Mouse (Mus musculus) heart, embryonic 14.5 days (tissue): ENCODE data around the gene Rora. TPM values are rescaled to one million over a fixed set of nuclear protein-coding genes. Genes with fewer than 3 reads are reported as not detected.
A peak's percentile ranks its signal among the peaks of the same experiment; 100 is the strongest.
"Not testable (repeated sequence)": the region's sequence is repeated elsewhere in the genome, so short reads cannot be mapped to it uniquely, and the experiment has no call there.

Experiments
- ATAC-seq: fragments of 200-750 bp; cut with Nextera tagmentation; 2 replicates; pipeline ENCODE4 v1.8.0; 2017; ENCODE audit warnings: low read depth, moderate TSS enrichment; ENCODE audit not compliant: insufficient number of reproducible peaks, insufficient read depth, low FRiP score
- H3K27ac ChIP-seq, 2 experiments: fragments of 200-500 bp in 1 of 2; fragments of 300-500 bp in 1 of 2; sonication (generic) in 1 of 2; replicated peaks in 1 of 2; 2 replicates each; pipeline ENCODE4 v1.5.1; 2012 to 2014; ENCODE audit warnings: low read depth in 2 of 2, low read length in 2 of 2, control low read depth in 1 of 2, mild to moderate bottlenecking in 1 of 2, mixed read lengths in 1 of 2; ENCODE audit not compliant: control insufficient read depth in 1 of 2, insufficient read depth in 1 of 2
- H3K27me3 ChIP-seq: fragments of 300-500 bp; sonication (generic); 2 replicates; pipeline ENCODE4 v1.6.1; 2014; ENCODE audit warnings: mild to moderate bottlenecking, low read length, control low read depth; ENCODE audit not compliant: control insufficient read depth, insufficient read depth
- H3K36me3 ChIP-seq: fragments of 300-500 bp; sonication (generic); 2 replicates; pipeline ENCODE4 v1.6.1; 2014; ENCODE audit warnings: mild to moderate bottlenecking, control low read depth, low read length, mixed read lengths; ENCODE audit not compliant: control insufficient read depth, insufficient read depth
- H3K4me1 ChIP-seq, 2 experiments: fragments of 200-500 bp in 1 of 2; fragments of 300-500 bp in 1 of 2; sonication (generic) in 1 of 2; 2 replicates each; pipeline ENCODE4 v1.6.1; 2012 to 2014; ENCODE audit warnings: low read length in 2 of 2, control low read depth in 1 of 2, mixed read lengths in 1 of 2; ENCODE audit not compliant: control insufficient read depth in 2 of 2, insufficient read depth in 2 of 2
- H3K4me2 ChIP-seq: fragments of 300-500 bp; sonication (generic); 2 replicates; pipeline ENCODE4 v1.6.1; 2014; ENCODE audit warnings: mild to moderate bottlenecking, low read length
- H3K4me3 ChIP-seq, 2 experiments: fragments of 200-500 bp in 1 of 2; fragments of 300-500 bp in 1 of 2; sonication (generic) in 1 of 2; 2 replicates each; pipeline ENCODE4 v1.5.1; 2012 to 2014; ENCODE audit warnings: low read length in 2 of 2, mild to moderate bottlenecking in 2 of 2, control low read depth in 1 of 2, low read depth in 1 of 2, moderate library complexity in 1 of 2; ENCODE audit not compliant: control insufficient read depth in 1 of 2, insufficient read depth in 1 of 2
- H3K9ac ChIP-seq: fragments of 300-500 bp; sonication (generic); 2 replicates; pipeline ENCODE4 v1.6.1; 2014; ENCODE audit warnings: mild to moderate bottlenecking, low read length
- H3K9me3 ChIP-seq: fragments of 300-500 bp; sonication (generic); 2 replicates; pipeline ENCODE4 v1.6.1; 2016; ENCODE audit warnings: low read length, control low read depth; ENCODE audit not compliant: control insufficient read depth
- WGBS: fragments of 180-500 bp; shearing (Covaris S2); extraction: QIAGEN DNeasy Blood & Tissue Kit; methylation state at CpG from one replicate; pipeline ENCODE4 v1.1.7; 2014; 5-methylcytosine and 5-hydroxymethylcytosine counted together
- polyA plus RNA-seq: library from polyadenylated mRNA; unstranded; fragments of >200 nt; fragmentation: Nextera tagmentation; extraction: Ambion mirVana; gene quantifications from 2 replicates; pipeline ENCODE4 v1.2.1, GENCODE M21; 2014

The Rora gene
- polyA plus RNA-seq, 1 experiment from 2014 or later, result 6.9 TPM

DNA sequence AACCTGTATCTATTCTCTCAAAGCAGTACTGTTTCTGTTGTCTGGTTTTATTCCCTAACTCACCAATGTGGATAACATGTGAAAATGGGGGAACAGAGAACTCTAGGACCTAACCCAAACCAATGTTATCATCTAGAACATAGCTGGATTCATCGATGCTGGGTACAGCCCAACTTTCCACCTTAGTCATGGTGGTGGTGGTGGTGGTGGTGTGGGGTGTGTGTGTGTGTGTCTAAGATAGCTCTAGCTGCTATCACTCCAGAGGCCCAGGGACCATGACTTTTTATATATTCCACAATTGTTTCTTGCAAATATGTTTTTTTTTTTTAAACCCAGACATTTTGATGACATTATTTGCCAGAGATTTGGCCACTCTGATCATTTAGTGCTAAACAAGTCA, 433.7 kb downstream of the Rora start:
- H3K4me1 ChIP-seq, result peaks cover 15 to 17% of the 10 kb centered on the region in 2 experiments
- 79% methylated on average over 1 of the region's 1 CpGs for WGBS
- H3K36me3 ChIP-seq, result no peaks in the 10 kb centered on the region
- ATAC-seq, result no peak
- no peaks in the 10 kb centered on the region for H3K9me3 ChIP-seq
- H3K27me3 ChIP-seq, result no peaks in the 10 kb centered on the region
- H3K9ac ChIP-seq, result no peak overlapping the region
- H3K4me2 ChIP-seq, result no peak overlapping the region
- no peak overlapping the region for H3K4me3 ChIP-seq
- no peak overlapping the region for H3K27ac ChIP-seq

- Histone ChIP-seq H3K9ac (no peak overlapping the region), H3K27me3 (no peaks in the 10 kb centered on the region), H3K9me3 (no peaks in the 10 kb centered on the region), H3K4me3 (no peak overlapping the region), H3K4me1 (peaks cover 11 to 12% of the 10 kb centered on the region in 2 experiments), H3K27ac (no peak overlapping the region), H3K4me2 (no peak overlapping the region), H3K36me3 (no peaks in the 10 kb centered on the region)
- ATAC-seq, result no peak
- WGBS, result 80% methylated on average over 5 of the region's 5 CpGs
Observed at GRCm38 (mm10) chr9:69090749-69091270, 437.2 kb downstream of the Rora start.

DNA sequence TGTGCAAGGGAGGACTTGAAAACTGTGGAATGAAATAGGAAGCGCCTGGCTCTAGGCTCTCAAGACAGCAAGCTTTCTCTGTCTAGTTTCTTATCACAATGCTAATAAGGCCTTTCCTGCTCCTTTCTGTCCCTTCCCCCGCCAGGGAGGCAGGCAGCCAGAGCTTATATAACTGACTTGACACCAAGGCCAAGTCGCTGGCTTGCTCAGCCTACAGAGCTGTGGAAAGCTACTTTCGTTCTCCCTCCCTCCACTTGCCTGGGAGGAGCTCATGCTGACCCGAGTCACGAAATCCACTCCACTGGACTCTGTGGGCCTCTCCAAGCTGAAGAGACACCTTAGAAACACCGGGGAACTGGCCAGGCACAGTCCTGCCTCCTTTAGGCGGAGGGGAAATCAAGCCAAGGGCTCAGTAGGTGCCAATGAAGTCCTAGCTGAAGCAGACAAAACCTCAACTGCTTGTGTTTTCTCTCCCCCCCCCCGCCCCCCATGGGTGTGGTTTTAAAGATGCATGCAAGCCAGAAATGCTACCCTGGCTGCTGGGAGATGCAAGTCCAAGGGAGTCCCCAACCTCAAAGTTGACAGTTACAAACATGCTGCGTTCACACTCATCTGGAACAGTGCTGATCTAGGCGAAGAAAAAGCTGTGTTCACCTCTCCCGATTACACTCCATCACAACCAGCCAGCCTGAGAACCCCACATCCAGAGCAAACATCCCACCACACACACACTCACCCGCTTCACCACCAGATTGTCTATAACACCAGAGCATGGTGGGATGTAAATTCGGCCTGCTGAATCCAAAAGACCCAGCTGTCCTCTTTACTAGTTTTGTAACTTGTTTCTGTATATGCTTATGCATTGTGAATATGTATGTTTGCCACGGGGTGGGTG, 438.8 kb downstream of the Rora start:
- Histone ChIP-seq H3K4me1 (peaks cover 11 to 12% of the 10 kb centered on the region in 2 experiments), H3K4me3 (no peak overlapping the region), H3K27ac (peak overlapping the region; percentile 50 to 67), H3K9ac (no peak overlapping the region), H3K4me2 (peak overlapping the region; percentile 1; the same call in 1 of the 2 replicates), H3K27me3 (no peaks in the 10 kb centered on the region), H3K36me3 (no peaks in the 10 kb centered on the region), H3K9me3 (no peaks in the 10 kb centered on the region)
- WGBS, result 44% methylated on average over 15 of the region's 15 CpGs
- peak; percentile 84 for ATAC-seq

DNA sequence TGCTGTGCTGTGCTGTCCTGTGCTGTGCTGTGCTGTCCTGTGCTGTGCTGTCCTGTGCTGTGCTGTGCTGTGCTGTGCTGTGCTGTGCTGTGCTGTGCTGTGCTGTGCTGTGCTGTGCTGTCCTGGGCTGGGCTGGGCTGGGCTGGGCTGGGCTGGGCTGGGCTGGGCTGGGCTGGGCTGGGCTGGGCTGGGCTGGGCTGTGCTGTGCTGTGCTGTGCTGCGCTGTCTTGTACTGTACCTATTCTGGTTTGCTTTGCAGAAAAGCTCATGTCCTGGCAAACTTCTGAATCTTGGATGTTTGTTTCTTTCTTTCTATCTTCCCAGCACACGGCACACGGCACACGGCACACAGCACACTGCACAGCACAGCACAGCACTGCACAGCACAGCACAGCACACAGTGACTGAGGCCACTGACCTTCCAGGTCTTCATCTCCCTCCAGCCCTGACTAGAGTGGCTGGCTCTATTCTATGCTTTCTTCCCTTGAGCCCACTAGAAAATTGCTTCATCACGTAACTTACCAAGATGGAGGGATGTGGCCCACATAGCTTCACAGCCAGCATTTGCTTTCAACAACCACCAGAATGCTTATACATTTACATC, 446.7 kb downstream of the Rora start:
- ATAC-seq, H3K27ac ChIP-seq, H3K36me3 ChIP-seq, H3K4me2 ChIP-seq, H3K4me3 ChIP-seq, H3K9ac ChIP-seq, H3K27me3 ChIP-seq, H3K9me3 ChIP-seq, H3K4me1 ChIP-seq: not testable (repeated sequence)
- WGBS, result 90% methylated on average over 5 of the region's 5 CpGs

GRCm38 (mm10) chr9:69104321-69104720, 450.7 kb downstream of the Rora start:
- ATAC-seq, result no peak
- WGBS, result 69% methylated on average over 5 of the region's 5 CpGs
- no peaks in the 10 kb centered on the region for H3K9me3 ChIP-seq

GRCm38 (mm10) chr9:69109618-69110300, 456.2 kb downstream of the Rora start:
- 92% methylated on average over 2 of the region's 2 CpGs for WGBS
- no peaks in the 10 kb centered on the region for H3K36me3 ChIP-seq
- no peaks in the 10 kb centered on the region for H3K9me3 ChIP-seq
- H3K4me3 ChIP-seq, result no peak overlapping the region
- H3K4me2 ChIP-seq, result no peak overlapping the region
- no peaks in the 10 kb centered on the region for H3K4me1 ChIP-seq
- 0 out of 2 replicates have a peak, but pooled peaks cover 5% of the 10 kb centered on the region for H3K27me3 ChIP-seq
- no peak overlapping the region for H3K9ac ChIP-seq
- no peak overlapping the region for H3K27ac ChIP-seq
- ATAC-seq, result no peak

More at GRCm38 (mm10) chr9:69104321-69104720, 450.7 kb downstream of the Rora start:
- Histone ChIP-seq H3K27ac (no peak overlapping the region), H3K27me3 (0 out of 2 replicates have a peak, but pooled peaks cover 5% of the 10 kb centered on the region), H3K4me3 (no peak overlapping the region), H3K4me1 (no peaks in the 10 kb centered on the region), H3K9ac (no peak overlapping the region), H3K4me2 (no peak overlapping the region), H3K36me3 (no peaks in the 10 kb centered on the region)

DNA sequence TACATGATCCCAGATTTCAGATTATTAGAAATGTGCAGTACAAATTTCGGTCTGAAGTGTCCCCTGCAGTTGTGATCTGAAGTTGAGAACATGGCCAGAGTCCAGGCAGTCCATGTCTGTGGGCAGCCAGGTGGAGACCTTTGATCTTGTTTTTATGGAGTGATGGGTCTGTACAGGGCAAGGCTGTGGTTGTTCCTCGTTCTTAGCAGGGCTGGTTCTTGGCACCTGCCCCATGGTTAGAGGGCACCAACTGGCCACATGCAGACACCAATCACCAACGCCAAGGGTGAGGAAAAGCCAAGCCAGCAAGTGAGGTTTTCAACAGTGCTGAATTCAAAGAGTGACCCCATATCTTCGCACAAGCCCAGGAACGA, 456.7 kb downstream of the Rora start:
- Histone ChIP-seq H3K4me2 (no peak overlapping the region), H3K27me3 (0 out of 2 replicates have a peak, but pooled peaks cover 5% of the 10 kb centered on the region), H3K4me1 (no peaks in the 10 kb centered on the region), H3K27ac (no peak overlapping the region), H3K9ac (no peak overlapping the region), H3K36me3 (no peaks in the 10 kb centered on the region), H3K4me3 (no peak overlapping the region), H3K9me3 (no peaks in the 10 kb centered on the region)
- 73% methylated on average over 5 of the region's 5 CpGs for WGBS
- ATAC-seq, result no peak
